Mouse (Mus musculus) right cerebral cortex, postnatal 36 days (tissue): ENCODE data around the gene Vmn1r152.
"Not testable (repeated sequence)": the region's sequence is repeated elsewhere in the genome, so short reads cannot be mapped to it uniquely, and the experiment has no call there.

Source experiments
- DNase-seq, 2 experiments: peaks; one replicate each; pipeline ENCODE4 v3.0.0; 2022; ENCODE audit warnings: low spot score in 2 of 2, mixed read lengths in 1 of 2

Vmn1r152 gene

DNA sequence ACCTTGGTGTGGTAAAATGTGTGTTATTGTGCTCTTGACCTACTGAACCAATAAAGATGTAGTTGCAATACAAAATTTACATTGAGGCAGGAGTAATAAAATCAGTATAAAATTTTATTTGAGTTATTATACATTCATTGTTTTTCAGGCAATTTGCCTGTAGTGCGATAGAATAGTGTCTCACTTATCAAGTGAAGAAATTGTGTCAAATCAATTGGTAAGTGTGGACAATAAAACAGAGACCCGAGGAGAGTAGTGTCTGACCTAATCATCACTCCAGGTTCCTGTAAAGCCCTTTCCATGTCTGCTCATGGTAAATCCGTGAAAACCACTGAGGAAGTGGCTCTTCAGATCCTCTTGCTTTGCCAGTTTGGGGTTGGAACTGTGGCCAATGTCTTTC, at the start of gene Vmn1r152:
Gene Vmn1r152 (plus strand): TSS at position 301 of the 400 bp plus-strand sequence.
- not testable (repeated sequence) for DNase-seq

DNA sequence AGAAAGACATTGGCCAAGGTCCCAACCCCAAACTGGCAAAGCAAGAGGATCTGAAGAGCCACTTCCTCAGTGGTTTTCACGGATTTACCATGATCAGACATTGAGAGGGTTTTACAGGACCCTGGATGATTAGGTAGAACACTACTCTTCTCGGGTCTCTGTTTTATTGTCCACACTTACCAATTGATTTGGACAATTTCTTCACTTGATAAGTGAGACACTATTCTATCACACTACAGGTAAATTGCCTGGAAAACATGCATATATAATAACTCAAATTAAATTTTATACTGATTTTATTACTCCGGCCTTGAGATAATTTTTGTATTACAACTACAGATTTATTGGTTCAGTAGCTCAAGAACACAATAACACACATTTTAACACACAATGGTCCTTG, 23.2 kb upstream of the Vmn1r152 start, which contains the start of gene Vmn1r151:
Gene Vmn1r151 (minus strand): TSS at position 101 of the 400 bp plus-strand sequence.
- not testable (repeated sequence) for DNase-seq

DNA sequence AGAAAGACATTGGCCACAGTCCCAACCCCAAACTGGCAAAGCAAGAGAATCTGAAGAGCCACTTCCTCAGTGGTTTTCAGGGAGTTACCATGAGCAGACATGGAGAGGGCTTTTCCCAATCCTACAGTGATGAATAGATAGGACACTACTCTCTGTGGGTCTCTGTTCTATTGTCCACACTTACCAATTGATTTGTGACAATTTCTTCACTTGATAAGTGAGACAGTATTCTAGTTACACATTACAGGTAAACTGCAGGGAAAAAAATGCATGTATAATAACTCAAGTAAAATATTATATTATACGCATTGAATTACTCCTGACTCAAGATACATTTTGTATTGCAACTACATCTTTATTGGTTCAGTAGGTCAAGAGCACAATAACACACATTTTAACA, 12.0 kb downstream of the Vmn1r152 start, which contains the start of gene Gm8677:
Gene Gm8677 (minus strand): TSS at position 101 of the 400 bp plus-strand sequence.
- not testable (repeated sequence) for DNase-seq

DNA sequence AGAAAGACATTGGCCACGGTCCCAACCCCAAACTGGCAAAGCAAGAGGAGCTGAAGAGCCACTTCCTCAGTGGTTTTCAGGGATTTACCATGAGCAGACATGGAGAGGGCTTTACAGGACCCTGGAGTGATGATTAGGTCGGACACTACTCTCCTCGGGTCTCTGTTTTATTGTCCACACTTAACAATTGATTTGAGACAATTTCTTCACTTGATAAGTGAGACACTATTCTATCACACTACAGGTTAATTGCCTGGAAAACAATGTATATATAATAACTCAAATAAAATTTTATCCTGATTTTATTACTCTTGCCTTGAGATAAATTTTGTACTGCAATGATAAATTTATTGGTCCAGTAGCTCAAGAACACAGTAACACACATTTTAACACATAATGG, 42.5 kb downstream of the Vmn1r152 start, which contains the start of gene Gm4201:
Gene Gm4201 (minus strand): TSS at position 101 of the 400 bp plus-strand sequence.
- not testable (repeated sequence) for DNase-seq
